Mouse (Mus musculus) cerebellum, postnatal 4 days (tissue): ENCODE measurements at regions not wholly inside any gene's neighbourhood (a gene's known extent, or its start where the extent isn't known, plus 50 kb on each side); places are given as distances from the start of the nearest gene placed in this dataset.

Experiments used
- DNase-seq, 2 experiments: peaks; one replicate each; pipeline ENCODE4 v3.0.0; 2022; ENCODE audit warnings: low spot score in 2 of 2, mixed read lengths in 1 of 2

- no peak for DNase-seq
Observed at GRCm38 (mm10) chr12:97529556-97529955, 729.7 kb downstream of the Galc start.

GRCm38 (mm10) chr12:97525931-97526330 lies 733.3 kb downstream of the Galc start:
- no peak for DNase-seq

GRCm38 (mm10) chr12:97519834-97520489 lies 739.3 kb downstream of the Galc start:
- DNase-seq = no peak

- DNase-seq = no peak
Observed at GRCm38 (mm10) chr12:97517534-97517933, 741.7 kb downstream of the Galc start.

DNA sequence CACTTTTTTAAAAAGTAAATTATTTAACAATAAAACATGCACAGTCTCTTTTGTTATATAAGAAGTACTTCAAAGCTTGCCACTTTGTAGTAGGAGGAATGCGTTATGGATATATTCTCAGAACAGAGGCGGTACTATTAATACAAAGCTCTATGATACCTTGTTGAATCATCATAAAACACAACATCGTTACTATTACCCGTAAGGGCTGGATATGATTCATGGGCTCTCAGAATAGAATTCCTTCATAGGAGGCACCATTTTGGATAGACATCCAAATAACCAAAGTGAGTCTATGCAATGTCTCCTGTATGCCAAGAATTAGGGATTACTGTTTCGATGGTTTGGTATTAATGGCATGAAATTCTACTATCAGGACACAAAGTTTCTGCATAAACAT lies 743.5 kb downstream of the Galc start:
- DNase-seq = no peak

- peak in 1 of 2 experiments; percentile 10 for DNase-seq
Observed at GRCm38 (mm10) chr12:97511866-97512265, 747.4 kb downstream of the Galc start.

- DNase-seq = no peak
Observed at GRCm38 (mm10) chr12:97501441-97501840, 757.8 kb downstream of the Galc start.

GRCm38 (mm10) chr12:97483559-97483958 lies 775.7 kb downstream of the Galc start:
- DNase-seq = no peak

DNA sequence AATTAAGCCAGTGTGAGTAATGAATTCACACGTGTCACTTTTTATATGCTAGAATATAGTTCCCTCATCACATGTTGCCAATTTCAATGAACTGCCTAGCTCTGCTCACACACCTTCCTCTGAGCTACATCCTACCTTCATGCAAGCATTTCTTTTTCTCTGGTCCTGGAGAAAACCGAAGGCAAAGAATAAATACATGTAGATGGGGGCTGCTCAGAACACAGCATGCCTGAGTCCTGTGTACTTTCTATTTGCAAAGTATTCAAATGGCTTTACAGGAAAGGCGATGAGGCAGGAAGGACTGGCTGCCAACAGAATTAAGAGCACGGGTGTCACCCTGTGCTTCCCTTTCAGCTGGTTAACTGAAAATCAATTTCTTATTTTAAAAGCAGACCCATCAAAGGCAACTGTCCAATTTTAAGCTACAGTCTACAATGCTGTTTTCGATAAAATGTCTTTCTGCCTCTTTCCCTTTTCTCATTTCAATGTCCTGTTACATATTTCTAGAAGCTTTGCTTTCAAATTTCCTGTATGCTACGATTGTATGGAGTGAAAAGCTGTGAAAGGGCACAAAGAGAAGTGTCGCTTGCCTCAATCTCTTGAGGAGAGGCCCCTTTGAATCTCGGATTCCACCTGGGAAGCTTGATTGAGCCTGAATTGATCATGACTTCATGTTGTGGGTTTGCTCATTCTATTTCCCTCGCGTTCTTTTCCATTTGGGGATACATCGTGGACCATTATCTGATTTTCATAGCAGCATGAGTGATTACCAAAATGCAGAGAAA lies 782.6 kb downstream of the Galc start:
- no peak for DNase-seq

DNA sequence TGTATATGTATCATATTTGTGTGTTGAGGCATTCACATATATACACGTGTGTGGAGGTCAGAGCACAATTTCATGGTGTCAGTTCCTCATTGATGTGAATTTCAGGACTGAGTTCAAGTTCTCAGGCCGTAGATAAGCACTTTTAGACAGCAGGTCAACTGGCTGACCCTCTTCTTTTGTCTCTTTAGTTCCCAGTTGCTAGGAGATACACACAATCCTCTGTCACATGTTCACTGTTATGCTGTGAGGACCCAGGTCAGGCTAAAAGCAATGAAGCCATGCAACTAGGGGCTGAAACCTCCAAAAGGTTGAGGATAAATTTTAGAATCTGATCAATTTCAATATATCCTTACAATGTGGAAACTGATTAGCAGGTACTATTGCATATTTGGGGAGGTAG lies 783.5 kb downstream of the Galc start:
- no peak for DNase-seq

- no peak for DNase-seq
Observed at GRCm38 (mm10) chr12:97469183-97469582, 790.1 kb downstream of the Galc start.

- DNase-seq = no peak
Observed at GRCm38 (mm10) chr12:97436141-97436540, 823.1 kb downstream of the Galc start.

DNA sequence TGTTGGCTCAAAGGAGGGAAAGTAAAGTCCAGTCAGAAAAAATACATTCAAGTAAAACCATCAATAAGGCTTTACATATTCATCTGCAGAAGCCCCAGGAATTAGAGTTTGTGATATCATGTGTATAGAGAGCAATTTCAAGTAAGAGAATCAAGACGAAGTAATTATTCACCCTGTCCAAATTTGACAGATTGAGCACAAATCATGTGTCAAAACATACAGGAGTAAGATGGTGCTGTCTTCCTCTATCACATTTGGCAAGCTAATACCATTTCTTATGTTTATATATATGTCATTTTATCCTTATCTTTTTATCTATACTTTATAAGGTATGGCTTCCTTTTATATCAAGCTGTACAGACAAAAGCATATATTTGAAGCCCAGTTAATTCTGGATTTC lies 825.2 kb downstream of the Galc start:
- DNase-seq = no peak

GRCm38 (mm10) chr12:97432704-97433103 lies 826.6 kb downstream of the Galc start:
- DNase-seq = no peak

DNA sequence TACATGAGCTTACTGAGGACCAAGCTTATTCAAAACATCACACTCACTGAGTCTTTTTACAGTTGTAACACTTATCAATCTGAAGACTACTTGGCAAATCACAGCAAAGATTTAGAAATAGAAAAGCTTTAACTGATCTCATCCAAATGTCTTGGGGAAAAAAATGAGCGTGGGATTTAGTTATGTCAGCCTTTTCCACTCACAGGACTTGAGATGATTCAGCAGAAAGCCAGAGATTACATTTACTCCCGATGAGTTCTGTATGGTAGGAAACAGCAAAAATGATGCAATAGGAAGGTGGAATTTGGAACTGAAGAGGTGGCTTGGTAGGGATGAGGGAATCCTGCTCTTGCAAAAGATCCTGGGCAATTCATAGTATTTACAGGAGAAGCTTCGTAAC lies 831.0 kb downstream of the Galc start:
- no peak for DNase-seq

- DNase-seq = no peak
Observed at GRCm38 (mm10) chr12:97424726-97425125, 834.5 kb downstream of the Galc start.

GRCm38 (mm10) chr12:97403440-97403839 lies 855.8 kb downstream of the Galc start:
- DNase-seq = no peak

DNA sequence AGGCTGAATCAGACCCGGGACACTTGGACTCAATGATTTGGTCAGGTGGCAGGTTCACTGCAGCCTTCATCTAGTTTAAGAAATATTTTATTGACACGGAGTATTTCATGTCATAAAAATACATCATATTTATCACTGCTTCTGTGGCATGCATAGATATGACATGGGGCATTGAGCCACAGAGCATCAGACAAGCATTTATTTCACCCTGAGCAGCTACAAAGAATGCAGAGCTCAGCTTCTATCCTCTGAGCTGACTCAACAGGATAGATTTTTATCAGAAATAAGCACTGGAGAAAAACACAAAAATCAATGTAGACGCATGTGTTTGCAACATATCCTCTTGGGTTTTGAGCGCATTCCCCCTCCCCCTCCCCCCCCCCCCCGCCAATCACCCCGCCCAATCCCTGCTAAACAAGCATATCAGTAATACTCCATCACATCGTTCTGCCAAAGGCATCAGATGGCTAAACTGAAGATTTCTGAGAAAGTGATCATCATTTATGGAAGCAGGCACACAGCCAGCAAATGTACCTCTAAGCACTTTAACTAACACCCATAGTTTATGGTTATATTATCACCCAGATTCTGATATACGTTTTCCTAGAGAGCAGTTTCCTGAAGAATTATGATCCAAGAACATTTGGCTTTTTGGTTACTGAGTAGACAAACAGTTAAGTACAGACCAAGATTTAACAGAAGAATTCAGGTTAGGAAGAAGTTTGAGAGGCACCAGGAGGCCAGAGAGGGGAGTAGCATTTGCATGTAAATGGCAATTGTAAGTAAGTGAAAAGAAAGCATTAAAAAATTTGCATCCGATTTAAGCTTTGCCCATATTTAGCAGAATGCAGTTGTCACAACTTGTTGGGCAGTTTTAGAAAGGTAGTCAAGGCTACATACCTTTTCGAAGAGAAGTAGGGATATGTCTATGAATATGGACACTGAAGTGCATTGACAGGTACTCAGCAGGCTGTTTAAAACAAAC lies 856.6 kb downstream of the Galc start:
- DNase-seq = no peak

GRCm38 (mm10) chr12:97398582-97398945 lies 860.7 kb downstream of the Galc start:
- DNase-seq = no peak

DNA sequence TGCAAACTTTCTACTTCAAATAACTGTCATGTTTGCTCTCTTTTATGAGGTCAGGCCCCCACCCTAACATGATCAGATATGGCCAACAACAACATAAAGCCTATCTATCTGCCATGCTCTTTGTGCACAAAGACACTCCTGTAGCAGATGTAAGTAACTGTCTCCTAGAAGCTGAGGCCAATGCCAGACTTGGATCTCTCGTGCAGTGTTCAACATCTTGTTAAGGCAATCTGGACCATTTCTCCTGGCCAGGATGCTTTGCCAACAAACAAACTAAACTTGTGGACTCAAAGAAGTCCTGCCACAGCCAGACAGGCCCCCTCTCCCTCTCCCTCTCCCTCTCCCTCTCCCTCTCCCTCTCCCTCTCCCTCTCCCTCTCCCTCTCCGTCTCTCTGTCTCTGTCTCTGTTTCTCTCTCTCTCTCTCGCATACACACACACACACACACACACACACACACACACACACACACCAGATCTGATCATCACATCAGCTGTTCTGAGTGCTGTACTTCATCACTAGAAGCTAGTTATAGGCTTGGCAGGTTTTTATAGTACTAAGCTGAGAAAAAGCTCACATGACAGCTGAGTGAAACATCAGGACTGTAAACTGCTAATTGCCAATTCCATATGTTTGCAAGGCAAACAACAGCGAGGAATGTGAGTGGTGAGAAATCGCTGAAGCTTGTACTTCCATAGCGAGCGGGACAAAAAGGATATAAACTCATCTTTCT lies 861.2 kb downstream of the Galc start:
- DNase-seq = no peak

DNA sequence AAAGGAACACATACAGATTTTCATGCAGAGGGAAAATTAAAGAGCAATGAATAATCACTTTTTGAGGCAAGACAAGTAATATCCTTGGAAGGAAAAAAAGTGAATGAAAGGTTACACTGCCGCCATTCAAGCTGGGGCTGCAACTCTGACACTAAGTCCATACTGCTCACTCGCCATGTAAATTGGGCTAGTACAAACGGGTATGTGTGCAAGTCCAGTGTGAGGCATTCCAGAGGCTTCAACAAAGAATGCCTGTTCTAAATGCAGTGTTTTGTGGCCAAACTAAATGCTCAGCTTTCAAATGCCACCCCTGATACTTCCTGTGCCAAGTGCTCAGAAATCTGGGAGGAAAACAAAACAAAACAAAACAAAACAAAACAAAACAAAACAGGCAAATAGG lies 897.5 kb downstream of the Galc start:
- no peak for DNase-seq

DNA sequence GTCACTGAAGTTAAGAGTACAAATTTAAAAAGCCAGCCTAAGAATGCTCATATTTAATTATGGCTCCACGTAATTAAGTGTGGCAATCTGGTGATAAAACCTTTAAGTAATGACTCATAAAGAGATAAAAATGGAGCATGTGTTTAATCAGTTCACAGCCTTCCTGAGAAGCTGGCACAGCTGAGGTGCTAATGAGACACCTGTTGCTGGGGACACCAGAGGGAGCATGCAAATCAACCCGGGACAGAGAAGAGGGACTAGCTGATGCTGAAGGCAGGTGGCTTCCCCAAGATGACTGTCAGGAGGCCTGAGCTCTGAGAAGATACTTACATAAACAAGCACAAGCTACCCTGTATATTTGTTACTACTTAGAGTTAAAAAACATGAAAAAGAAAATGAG lies 898.6 kb downstream of the Galc start:
- no peak for DNase-seq
